Mouse (Mus musculus) lung, postnatal 0 days (tissue): ENCODE data around the gene Ift43. TPM values are rescaled to one million over a fixed set of nuclear protein-coding genes. Genes with fewer than 3 reads are reported as not detected.

ENCODE experiments used
- ATAC-seq: fragments of 200-750 bp; cut with Nextera tagmentation; 2 replicates; pipeline ENCODE4 v1.8.0; 2017; ENCODE audit warnings: moderate library complexity
- DNase-seq: peaks from one replicate; pipeline ENCODE4 v3.0.0-alpha.2; 2016; ENCODE audit warnings: low spot score
- H3K27ac ChIP-seq: fragments of 300-500 bp; sonication (generic); 2 replicates; pipeline ENCODE4 v1.5.1; 2014; ENCODE audit warnings: antibody characterized with exemption, mild to moderate bottlenecking, low read length, mixed read lengths
- H3K27me3 ChIP-seq: fragments of 300-500 bp; sonication (generic); replicated peaks from 2 replicates; pipeline ENCODE4 v1.6.1; 2014; ENCODE audit warnings: low read length, mixed read lengths; ENCODE audit not compliant: insufficient read depth
- H3K36me3 ChIP-seq: fragments of 300-500 bp; sonication (generic); 2 replicates; pipeline ENCODE4 v1.6.1; 2014; ENCODE audit warnings: low read length, mixed read lengths; ENCODE audit not compliant: insufficient read depth
- H3K4me1 ChIP-seq: fragments of 300-500 bp; sonication (generic); 2 replicates; pipeline ENCODE4 v1.6.1; 2014; ENCODE audit warnings: antibody characterized with exemption, low read depth, low read length, mixed read lengths; ENCODE audit not compliant: insufficient read depth
- H3K4me2 ChIP-seq: fragments of 300-500 bp; sonication (generic); replicated peaks from 2 replicates; pipeline ENCODE4 v1.6.1; 2014; ENCODE audit warnings: low read depth, mild to moderate bottlenecking, low read length, moderate library complexity, mixed read lengths
- H3K4me3 ChIP-seq: fragments of 300-500 bp; sonication (generic); 2 replicates; pipeline ENCODE4 v1.5.1; 2014; ENCODE audit warnings: low read depth, low read length
- H3K9ac ChIP-seq: fragments of 300-500 bp; sonication (generic); replicated peaks from 2 replicates; pipeline ENCODE4 v1.6.1; 2014; ENCODE audit warnings: low read depth, mild to moderate bottlenecking
- H3K9me3 ChIP-seq: fragments of 300-500 bp; sonication (generic); 2 replicates; pipeline ENCODE4 v1.6.1; 2016; ENCODE audit warnings: low read length, mixed read lengths
- CTCF ChIP-seq: IDR thresholded peaks from 2 replicates; pipeline ENCODE4 v1.5.1; 2016; ENCODE audit warnings: antibody characterized with exemption, mild to moderate bottlenecking
- EP300 ChIP-seq: IDR thresholded peaks from 2 replicates; pipeline ENCODE4 v1.6.1; 2016; ENCODE audit warnings: antibody characterized with exemption, mild to moderate bottlenecking, control low read depth
- WGBS: fragments of 180-500 bp; shearing (Covaris S2); extraction: QIAGEN DNeasy Blood & Tissue Kit; methylation state at CpG from one replicate; pipeline ENCODE4 v1.1.7; 2014; 5-methylcytosine and 5-hydroxymethylcytosine counted together
- polyA plus RNA-seq: library from polyadenylated mRNA; unstranded; fragments of >200 nt; fragmentation: Nextera tagmentation; extraction: Ambion mirVana; gene quantifications from 2 replicates; pipeline ENCODE4 v1.2.1, GENCODE M21; 2015

Gene Ift43
- polyA plus RNA-seq, 1 experiment from 2014 or later: 127 TPM

GRCm38 (mm10) chr12:86076321-86076901, 5.9 kb upstream of the Ift43 start:
- Histone ChIP-seq H3K4me2 (peak overlapping the region; percentile 91), H3K4me1 (peaks cover 11% of the 10 kb centered on the region; the same call in 1 of the 2 replicates), H3K36me3 (no peaks in the 10 kb centered on the region), H3K4me3 (peak overlapping the region; percentile 54), H3K9ac (no peak overlapping the region), H3K9me3 (no peaks in the 10 kb centered on the region), H3K27ac (no peak overlapping the region), H3K27me3 (no peaks in the 10 kb centered on the region)
- ATAC-seq (no peak), DNase-seq (peak; percentile 63)
- 11% methylated on average over 13 of the region's 13 CpGs for WGBS
- TF ChIP-seq CTCF (peak; percentile 63), EP300 (no peak)

GRCm38 (mm10) chr12:86077322-86077721, 5.0 kb upstream of the Ift43 start:
- H3K4me3 ChIP-seq: peak overlapping the region; percentile 54
- no peak overlapping the region for H3K27ac ChIP-seq
- DNase-seq: peak; percentile 22
- peak overlapping the region; percentile 91 for H3K4me2 ChIP-seq
- H3K4me1 ChIP-seq: peaks cover 11% of the 10 kb centered on the region; the same call in 1 of the 2 replicates
- ATAC-seq: no peak
- peak overlapping the region; percentile 23; the same call in 1 of the 2 replicates for H3K9ac ChIP-seq
- TF ChIP-seq EP300 (no peak), CTCF (no peak)
- H3K9me3 ChIP-seq: no peaks in the 10 kb centered on the region
- no peaks in the 10 kb centered on the region for H3K36me3 ChIP-seq
- WGBS: 37% methylated on average over 8 of the region's 8 CpGs
- no peaks in the 10 kb centered on the region for H3K27me3 ChIP-seq

GRCm38 (mm10) chr12:86077736-86078135, 4.6 kb upstream of the Ift43 start:
- peaks cover 11% of the 10 kb centered on the region; the same call in 1 of the 2 replicates for H3K4me1 ChIP-seq
- TF ChIP-seq EP300: no peak
- TF ChIP-seq CTCF: no peak
- H3K9me3 ChIP-seq: no peaks in the 10 kb centered on the region
- no peak overlapping the region for H3K27ac ChIP-seq
- peak overlapping the region; percentile 54 for H3K4me3 ChIP-seq
- H3K36me3 ChIP-seq: no peaks in the 10 kb centered on the region
- H3K4me2 ChIP-seq: peak overlapping the region; percentile 91
- 25% methylated on average over 11 of the region's 11 CpGs for WGBS
- no peak for ATAC-seq
- H3K9ac ChIP-seq: peak overlapping the region; percentile 23
- no peaks in the 10 kb centered on the region for H3K27me3 ChIP-seq
- DNase-seq: no peak

- TF ChIP-seq CTCF (no peak), EP300 (no peak)
- ATAC-seq (no peak), DNase-seq (no peak)
- Histone ChIP-seq H3K27me3 (no peaks in the 10 kb centered on the region), H3K36me3 (no peaks in the 10 kb centered on the region), H3K4me2 (peak overlapping the region; percentile 91), H3K4me3 (peak overlapping the region; percentile 54), H3K4me1 (peaks cover 11% of the 10 kb centered on the region; the same call in 1 of the 2 replicates), H3K9ac (peak overlapping the region; percentile 23), H3K9me3 (no peaks in the 10 kb centered on the region), H3K27ac (peak overlapping the region; percentile 94)
- 19% methylated on average over 9 of the region's 9 CpGs for WGBS
Observed at GRCm38 (mm10) chr12:86078176-86078552, 4.2 kb upstream of the Ift43 start.

GRCm38 (mm10) chr12:86078553-86079201, 3.7 kb upstream of the Ift43 start, which contains the start of gene Tgfb3:
Gene Tgfb3 (minus strand): TSS chr12:86079041.
- peak within 1 kb of the TSS; percentile 54 for H3K4me3 ChIP-seq
- under 1% methylated on average over 25 of the region's 25 CpGs for WGBS
- H3K27me3 ChIP-seq: no peaks in the 10 kb centered on the region
- no peaks in the 10 kb centered on the region for H3K36me3 ChIP-seq
- peaks cover 11% of the 10 kb centered on the region; the same call in 1 of the 2 replicates for H3K4me1 ChIP-seq
- H3K9me3 ChIP-seq: no peaks in the 10 kb centered on the region
- H3K4me2 ChIP-seq: peak within 1 kb of the TSS; percentile 91
- H3K9ac ChIP-seq: peak within 1 kb of the TSS; percentile 56
- DNase-seq (peak; percentile 89), ATAC-seq (peak; percentile 77)
- H3K27ac ChIP-seq: peak within 1 kb of the TSS; percentile 94
- no peak for TF ChIP-seq CTCF
- no peak for TF ChIP-seq EP300

GRCm38 (mm10) chr12:86079202-86079667, 3.1 kb upstream of the Ift43 start:
- Histone ChIP-seq H3K36me3 (no peaks in the 10 kb centered on the region), H3K27me3 (no peaks in the 10 kb centered on the region), H3K4me3 (peak overlapping the region; percentile 54), H3K27ac (peak overlapping the region; percentile 94), H3K4me2 (peak overlapping the region; percentile 91), H3K9ac (peak overlapping the region; percentile 56), H3K9me3 (no peaks in the 10 kb centered on the region), H3K4me1 (peaks cover 11% of the 10 kb centered on the region; the same call in 1 of the 2 replicates)
- TF ChIP-seq EP300: no peak
- TF ChIP-seq CTCF: peak; percentile 98
- WGBS: 2% methylated on average over 31 of the region's 31 CpGs
- ATAC-seq (peak; percentile 88), DNase-seq (peak; percentile 94)
